Mouse (Mus musculus) midbrain, embryonic 11.5 days (tissue): ENCODE results near the gene Hormad1. TPM values are rescaled to one million over a fixed set of nuclear protein-coding genes. Genes with fewer than 3 reads are reported as not detected.
"Not testable (repeated sequence)": the region's sequence is repeated elsewhere in the genome, so short reads cannot be mapped to it uniquely, and the experiment has no call there.

Experiments
- ATAC-seq: fragments of 200-750 bp; cut with Nextera tagmentation; 2 replicates; pipeline ENCODE4 v1.8.0; 2017; ENCODE audit warnings: moderate TSS enrichment, moderate library complexity; ENCODE audit not compliant: low FRiP score
- DNase-seq: peaks from one replicate; pipeline ENCODE4 v3.0.0; 2015; ENCODE audit warnings: low spot score; ENCODE audit errors: missing footprints
- H3K27ac ChIP-seq: fragments of 300-500 bp; sonication (generic); 2 replicates; pipeline ENCODE4 v1.5.1; 2014; ENCODE audit warnings: low read depth, low read length
- H3K27me3 ChIP-seq: fragments of 300-500 bp; sonication (generic); 2 replicates; pipeline ENCODE4 v1.6.1; 2014; ENCODE audit warnings: mild to moderate bottlenecking, low read length, moderate library complexity, mixed read lengths; ENCODE audit not compliant: control insufficient read depth, insufficient read depth
- H3K36me3 ChIP-seq: fragments of 300-500 bp; sonication (generic); 2 replicates; pipeline ENCODE4 v1.6.1; 2014; ENCODE audit warnings: mild to moderate bottlenecking, low read length, moderate library complexity, mixed read lengths; ENCODE audit not compliant: control insufficient read depth, insufficient read depth
- H3K4me1 ChIP-seq: fragments of 300-500 bp; sonication (generic); 2 replicates; pipeline ENCODE4 v1.6.1; 2014; ENCODE audit warnings: low read length; ENCODE audit not compliant: control insufficient read depth, insufficient read depth
- H3K4me2 ChIP-seq: fragments of 300-500 bp; sonication (generic); 2 replicates; pipeline ENCODE4 v1.6.1; 2014; ENCODE audit warnings: mild to moderate bottlenecking, moderate library complexity
- H3K4me3 ChIP-seq: fragments of 300-500 bp; sonication (generic); 2 replicates; pipeline ENCODE4 v1.5.1; 2014; ENCODE audit warnings: low read depth, low read length
- H3K9ac ChIP-seq: fragments of 300-500 bp; sonication (generic); 2 replicates; pipeline ENCODE4 v1.6.1; 2014; ENCODE audit warnings: low read length
- H3K9me3 ChIP-seq: fragments of 300-500 bp; sonication (generic); 2 replicates; pipeline ENCODE4 v1.6.1; 2016; ENCODE audit warnings: low read length; ENCODE audit not compliant: control insufficient read depth
- WGBS: fragments of 180-500 bp; shearing (Covaris S2); extraction: QIAGEN DNeasy Blood & Tissue Kit; methylation state at CpG from one replicate; pipeline ENCODE4 v1.1.7; 2014; 5-methylcytosine and 5-hydroxymethylcytosine counted together
- polyA plus RNA-seq: library from polyadenylated mRNA; unstranded; fragments of >200 nt; fragmentation: Nextera tagmentation; extraction: Ambion mirVana; gene quantifications from 2 replicates; pipeline ENCODE4 v1.2.1, GENCODE M21; 2014

Hormad1 gene
- polyA plus RNA-seq, 1 experiment from 2014 or later = not detected

DNA sequence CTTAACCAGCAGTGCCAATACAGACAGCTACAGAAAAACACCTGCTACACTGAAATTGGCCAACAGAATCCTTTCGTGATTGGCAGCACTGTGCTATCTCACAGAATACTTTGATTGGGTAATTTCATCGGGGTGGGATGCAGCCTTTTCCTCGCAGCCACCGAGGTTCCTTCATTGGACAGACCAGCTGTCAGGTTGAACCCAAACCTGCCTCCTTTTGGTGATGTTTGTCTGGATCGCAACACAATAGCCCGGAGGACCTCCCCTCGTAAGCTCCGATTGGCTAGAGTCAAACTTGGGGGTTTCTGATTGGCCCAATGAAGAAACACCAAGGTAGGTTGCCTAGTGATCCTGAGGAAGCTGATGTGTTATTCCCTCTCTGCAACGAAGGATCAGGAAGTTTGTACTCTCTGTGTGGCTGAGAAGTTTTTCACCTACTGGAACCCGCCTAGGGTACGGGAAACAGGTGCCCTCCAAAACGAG, 29.2 kb downstream of the Hormad1 start, which contains the start of gene Golph3l:
Gene Golph3l, plus strand, starts transcription at position 331 of the 483 bp plus-strand sequence.
- Histone ChIP-seq H3K36me3 (no peaks in the 10 kb centered on the region), H3K9ac (peak within 1 kb of the TSS; percentile 81), H3K4me1 (peaks cover 2% of the 10 kb centered on the region; the same call in 1 of the 2 replicates), H3K9me3 (no peaks in the 10 kb centered on the region), H3K27ac (peak within 1 kb of the TSS; percentile 14; the same call in 1 of the 2 replicates), H3K4me3 (peak within 1 kb of the TSS; percentile 75), H3K27me3 (no peaks in the 10 kb centered on the region), H3K4me2 (peak within 1 kb of the TSS; percentile 64)
- DNase-seq (peak; percentile 97), ATAC-seq (peak; percentile 100)
- WGBS = under 1% methylated on average over 12 of the region's 12 CpGs

DNA sequence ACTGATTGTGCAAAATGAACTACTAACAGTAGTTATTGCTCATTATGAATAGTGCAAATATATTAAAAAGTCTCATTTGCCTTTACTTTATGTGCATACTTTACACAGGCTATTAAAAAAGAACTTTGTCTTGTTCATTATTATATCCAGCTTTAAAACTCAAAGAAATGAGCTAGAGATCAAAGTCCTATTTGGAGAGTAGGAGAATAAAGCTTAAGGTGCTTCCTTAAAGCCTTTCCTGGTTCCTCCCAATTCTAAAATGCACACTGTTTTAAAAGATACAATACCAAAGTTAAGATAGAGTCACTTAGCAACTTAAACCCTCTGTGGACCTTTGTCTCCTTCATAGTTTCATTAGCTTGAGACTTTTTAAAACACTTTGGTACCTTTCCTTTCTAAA, 39.3 kb downstream of the Hormad1 start:
- H3K9me3 ChIP-seq = no peaks in the 10 kb centered on the region

DNA sequence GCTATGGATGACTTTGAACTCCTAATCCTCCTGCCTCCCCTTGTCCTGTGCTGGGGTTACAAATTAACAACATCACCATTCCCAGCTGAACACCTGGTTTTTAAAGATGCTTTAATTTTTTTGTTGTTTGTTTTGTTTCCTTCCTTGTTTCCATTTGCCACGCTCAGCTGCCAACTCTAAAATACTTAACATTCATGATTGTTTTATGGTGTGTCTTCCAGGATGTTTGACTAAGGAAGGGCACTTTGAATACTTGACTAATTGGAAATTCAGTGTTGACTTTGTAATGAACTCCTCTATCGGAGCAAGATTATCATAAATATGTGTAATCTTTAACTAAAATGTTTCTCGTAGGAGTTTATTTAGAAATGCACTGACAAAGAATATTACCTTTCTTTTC, 41.8 kb downstream of the Hormad1 start:
- H3K9ac ChIP-seq = no peak overlapping the region
- no peak overlapping the region for H3K4me2 ChIP-seq
- ATAC-seq (no peak), DNase-seq (no peak)
- no peaks in the 10 kb centered on the region for H3K9me3 ChIP-seq
- H3K4me1 ChIP-seq = no peaks in the 10 kb centered on the region
- no peaks in the 10 kb centered on the region for H3K36me3 ChIP-seq
- no peaks in the 10 kb centered on the region for H3K27me3 ChIP-seq
- WGBS = 91% methylated on average over 3 of the region's 3 CpGs
- H3K4me3 ChIP-seq = no peak overlapping the region
- no peak overlapping the region for H3K27ac ChIP-seq

More for the DNA sequence above, 39.3 kb downstream of the Hormad1 start:
- Histone ChIP-seq H3K4me2 (no peak overlapping the region), H3K9ac (no peak overlapping the region), H3K4me3 (no peak overlapping the region), H3K36me3 (no peaks in the 10 kb centered on the region), H3K4me1 (no peaks in the 10 kb centered on the region), H3K27me3 (no peaks in the 10 kb centered on the region), H3K27ac (no peak overlapping the region)
- ATAC-seq (no peak), DNase-seq (no peak)

DNA sequence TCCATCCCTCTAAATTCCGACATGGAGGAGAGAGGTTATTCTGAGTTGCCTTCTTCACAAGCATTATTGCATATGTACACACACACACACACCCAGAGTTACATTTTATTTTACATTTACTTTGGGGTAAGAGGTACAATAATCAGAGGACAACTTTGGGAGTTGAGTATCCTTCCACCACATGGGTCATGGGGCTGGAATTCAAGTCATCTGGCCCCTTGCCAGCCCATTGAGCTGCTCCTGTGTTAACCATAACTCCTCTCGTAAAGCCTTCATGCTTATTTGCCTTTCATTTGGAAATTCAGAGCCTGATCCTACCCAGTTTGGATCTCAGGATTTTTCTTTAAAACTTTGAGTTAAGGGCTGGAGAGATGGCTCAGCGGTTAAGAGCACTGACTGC, 46.6 kb downstream of the Hormad1 start:
- no peak overlapping the region for H3K4me3 ChIP-seq
- WGBS = 93% methylated on average over 3 of the region's 3 CpGs
- H3K27me3 ChIP-seq = no peaks in the 10 kb centered on the region
- no peaks in the 10 kb centered on the region for H3K4me1 ChIP-seq
- no peak overlapping the region for H3K27ac ChIP-seq
- DNase-seq (no peak), ATAC-seq (no peak)
- 0 out of 2 replicates have a peak, but pooled peaks cover 6% of the 10 kb centered on the region for H3K36me3 ChIP-seq
- no peaks in the 10 kb centered on the region for H3K9me3 ChIP-seq
- no peak overlapping the region for H3K4me2 ChIP-seq
- H3K9ac ChIP-seq = no peak overlapping the region

DNA sequence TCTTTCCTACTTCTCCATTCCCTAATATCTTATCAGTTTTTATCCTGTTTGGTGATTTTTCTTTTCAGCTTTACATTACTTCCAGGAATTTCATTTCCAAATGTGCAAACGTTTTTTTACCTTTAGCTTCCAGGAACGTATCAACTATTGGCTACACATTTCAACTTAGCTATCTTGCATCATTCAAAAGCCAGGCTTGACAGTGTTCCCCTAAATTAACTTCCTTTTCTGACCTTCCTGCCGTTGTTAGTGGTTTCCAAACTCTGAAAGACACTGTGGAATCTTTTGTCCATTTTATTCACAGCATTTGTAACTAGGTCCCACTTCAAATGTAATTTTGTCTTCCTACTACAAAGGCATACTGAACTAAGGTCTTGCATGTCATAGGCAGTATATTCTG, 49.7 kb downstream of the Hormad1 start:
- Histone ChIP-seq H3K4me1 (no peaks in the 10 kb centered on the region), H3K27me3 (no peaks in the 10 kb centered on the region), H3K9ac (no peak overlapping the region), H3K27ac (no peak overlapping the region), H3K36me3 (0 out of 2 replicates have a peak, but pooled peaks cover 6% of the 10 kb centered on the region), H3K4me3 (no peak overlapping the region), H3K9me3 (no peaks in the 10 kb centered on the region), H3K4me2 (no peak overlapping the region)
- WGBS = 78% methylated on average over 3 of the region's 3 CpGs
- ATAC-seq = no peak
- DNase-seq = no peak

DNA sequence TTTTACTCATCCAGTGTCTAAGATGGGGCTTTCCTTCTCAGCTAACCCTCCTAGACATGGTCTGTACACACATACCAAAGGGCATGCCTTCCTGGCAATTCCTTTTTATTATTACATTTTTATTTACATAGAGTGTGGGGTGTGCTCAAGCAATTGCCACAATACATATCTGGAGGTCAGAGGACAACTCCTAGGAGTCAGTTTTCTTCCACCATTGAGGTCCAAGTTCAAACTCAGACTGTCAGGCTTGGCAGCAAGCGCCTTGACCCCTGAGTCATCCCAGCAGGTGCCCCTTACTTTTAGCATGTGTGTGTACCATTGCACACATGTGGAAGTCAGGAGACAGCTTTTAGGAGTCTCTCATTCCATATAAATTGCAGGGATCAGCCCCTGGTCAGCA, 54.5 kb downstream of the Hormad1 start:
- Histone ChIP-seq H3K27ac (no peak overlapping the region), H3K9me3 (no peaks in the 10 kb centered on the region), H3K9ac (no peak overlapping the region), H3K36me3 (peaks cover 5% of the 10 kb centered on the region; the same call in 1 of the 2 replicates), H3K4me2 (no peak overlapping the region), H3K4me3 (no peak overlapping the region), H3K4me1 (no peaks in the 10 kb centered on the region), H3K27me3 (no peaks in the 10 kb centered on the region)
- WGBS = 92% methylated on average over 1 of the region's 1 CpGs
- DNase-seq = peak; percentile 70
- ATAC-seq = no peak

DNA sequence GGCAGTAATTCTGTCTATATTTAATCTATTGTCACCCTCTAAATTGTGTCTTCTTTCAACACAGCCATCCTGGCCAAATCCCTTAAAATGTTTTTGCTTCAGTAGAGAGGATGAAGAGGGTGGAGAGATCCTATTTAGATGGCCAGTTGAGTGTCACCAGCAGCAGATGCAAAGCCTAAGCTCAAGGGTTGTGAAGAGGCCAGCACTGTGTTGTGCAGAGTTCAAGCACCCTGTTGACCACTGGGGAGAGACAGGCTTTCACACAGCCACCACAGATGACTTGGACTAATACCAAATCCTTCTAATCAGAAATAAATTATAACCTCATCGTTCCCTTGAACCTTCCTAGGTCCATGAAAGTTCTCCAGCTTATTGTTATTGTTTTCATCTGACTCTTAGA, 59.0 kb downstream of the Hormad1 start:
- Histone ChIP-seq H3K4me2 (no peak overlapping the region), H3K36me3 (peaks cover 3% of the 10 kb centered on the region; the same call in 1 of the 2 replicates), H3K4me3 (no peak overlapping the region), H3K27me3 (no peaks in the 10 kb centered on the region), H3K9ac (no peak overlapping the region), H3K27ac (no peak overlapping the region), H3K9me3 (no peaks in the 10 kb centered on the region), H3K4me1 (no peaks in the 10 kb centered on the region)
- ATAC-seq (no peak), DNase-seq (peak; percentile 71)
- 94% methylated on average over 1 of the region's 1 CpGs for WGBS

DNA sequence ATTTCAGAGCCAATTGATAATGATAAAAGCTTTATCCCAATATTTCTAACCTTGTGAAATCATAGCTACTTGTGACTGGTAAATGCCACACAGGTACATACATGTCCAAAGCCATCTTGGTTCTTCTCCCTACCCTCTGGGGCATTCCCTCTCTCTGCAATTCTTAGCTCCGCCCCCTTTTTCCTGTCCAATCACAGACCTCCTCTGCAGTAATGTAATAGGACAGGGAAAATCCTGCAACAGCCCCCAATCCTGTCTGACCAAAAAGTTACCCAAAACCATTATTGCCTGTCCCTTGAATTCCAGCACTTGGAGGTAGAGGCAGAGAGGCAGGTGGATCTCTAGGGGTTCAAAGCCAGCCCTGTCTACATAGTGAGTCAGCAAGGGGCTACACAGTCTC, 61.8 kb downstream of the Hormad1 start:
- peaks cover 3% of the 10 kb centered on the region; the same call in 1 of the 2 replicates for H3K36me3 ChIP-seq
- H3K4me1 ChIP-seq = peaks cover 4% of the 10 kb centered on the region
- DNase-seq = peak; percentile 64
- no peak overlapping the region for H3K4me2 ChIP-seq
- H3K27ac ChIP-seq = no peak overlapping the region
- no peaks in the 10 kb centered on the region for H3K9me3 ChIP-seq
- no peak overlapping the region for H3K4me3 ChIP-seq
- H3K9ac ChIP-seq = no peak overlapping the region
- ATAC-seq = no peak
- WGBS = 81% methylated on average over 1 of the region's 1 CpGs
- H3K27me3 ChIP-seq = no peaks in the 10 kb centered on the region

DNA sequence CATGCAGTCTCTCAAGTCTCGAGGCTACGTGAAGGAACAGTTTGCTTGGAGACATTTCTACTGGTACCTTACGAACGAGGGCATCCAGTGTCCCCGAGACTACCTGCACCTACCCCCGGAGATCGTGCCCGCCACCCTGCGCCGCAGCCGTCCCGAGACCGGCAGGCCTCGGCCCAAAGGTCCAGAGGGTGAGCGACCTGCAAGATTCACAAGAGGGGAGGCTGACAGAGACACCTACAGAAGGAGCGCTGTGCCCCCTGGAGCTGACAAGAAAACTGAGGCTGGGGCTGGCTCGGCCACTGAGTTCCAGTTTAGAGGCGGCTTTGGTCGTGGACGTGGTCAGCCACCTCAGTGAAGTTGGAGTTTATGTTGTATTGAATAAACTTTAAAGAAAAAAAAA, 62.9 kb downstream of the Hormad1 start:
- H3K36me3 ChIP-seq, H3K4me1 ChIP-seq, H3K27me3 ChIP-seq, H3K9me3 ChIP-seq, H3K4me2 ChIP-seq, H3K9ac ChIP-seq, H3K4me3 ChIP-seq, ATAC-seq, DNase-seq, H3K27ac ChIP-seq: not testable (repeated sequence)
- WGBS = 92% methylated on average over 20 of the region's 20 CpGs
